Mouse (Mus musculus): ENCODE measurements around the gene Bzw2.
A peak's percentile ranks its signal among the peaks of the same experiment; 100 is the strongest.

Gene Bzw2

GRCm38 (mm10) chr12:36072860-36073259 is 85.0 kb downstream of the Bzw2 start:
- no peak for DNase-seq (ENCODE audit: low spot score in 2 of 2)

- no peak for DNase-seq (ENCODE audit: low spot score in 2 of 2)
Observed at GRCm38 (mm10) chr12:36070231-36070630, 87.6 kb downstream of the Bzw2 start.

GRCm38 (mm10) chr12:36067538-36067937 is 90.3 kb downstream of the Bzw2 start:
- DNase-seq (ENCODE audit: low spot score in 2 of 2), result no peak

DNA sequence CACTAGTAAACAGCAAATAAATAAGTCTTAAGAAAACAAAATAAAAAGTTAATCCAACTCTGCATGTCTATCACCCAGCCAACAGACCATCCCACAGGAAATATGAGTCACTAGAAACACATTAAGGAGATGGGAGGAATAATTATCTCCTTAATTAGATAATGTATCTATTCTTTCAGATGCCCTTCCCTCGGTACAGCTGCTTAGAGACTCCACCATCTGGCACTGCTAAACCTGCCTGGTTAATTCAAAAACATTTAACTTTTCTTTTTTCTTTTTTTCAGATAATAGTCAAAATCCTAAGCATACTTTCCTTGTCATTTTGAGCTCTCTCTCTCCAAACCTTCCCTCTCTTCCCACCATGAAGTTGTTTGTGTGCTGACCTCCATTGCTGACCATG is 92.0 kb downstream of the Bzw2 start:
- DNase-seq (ENCODE audit: low spot score in 2 of 2), result no peak

DNA sequence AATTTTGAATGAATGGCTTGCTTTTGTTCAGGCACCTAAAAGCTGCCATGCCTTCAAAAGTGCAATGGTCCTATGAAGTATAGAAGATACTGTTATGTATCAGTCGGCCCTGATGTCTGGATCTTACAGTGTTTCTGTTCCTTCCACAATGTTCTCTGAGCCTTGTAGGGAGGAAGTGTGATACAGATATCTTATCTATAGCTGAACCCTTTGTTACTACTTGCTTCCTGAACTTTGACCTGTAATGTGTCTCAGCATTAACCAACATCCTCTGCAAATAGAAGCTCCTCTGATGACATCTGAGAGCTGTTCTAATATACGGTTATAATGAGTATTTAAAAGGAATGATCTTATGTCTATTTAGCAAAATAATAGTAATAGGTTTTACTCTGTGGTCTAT is 100.2 kb downstream of the Bzw2 start:
- DNase-seq (ENCODE audit: low spot score in 2 of 2), result no peak

GRCm38 (mm10) chr12:36050276-36050675 is 107.6 kb downstream of the Bzw2 start:
- DNase-seq (ENCODE audit: low spot score in 2 of 2), result no peak

DNA sequence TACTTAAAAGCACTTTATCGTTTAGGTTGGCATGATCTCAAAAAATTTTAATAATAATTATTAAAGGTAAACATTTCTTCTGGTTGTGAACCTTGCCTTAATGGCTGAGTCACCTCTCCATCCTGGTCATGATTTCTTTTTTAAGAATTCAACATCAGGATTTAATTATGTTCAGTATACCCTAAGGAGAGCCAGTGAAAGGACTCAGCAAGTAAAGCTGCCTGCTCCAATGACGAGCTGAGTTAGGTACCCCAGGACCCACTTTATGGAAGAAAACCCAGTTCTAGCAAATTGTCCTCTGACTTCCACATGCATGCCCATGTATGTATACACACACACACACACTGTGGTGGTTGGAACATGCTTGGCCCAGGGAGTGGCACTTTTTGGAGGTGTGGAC is 110.3 kb downstream of the Bzw2 start:
- no peak for DNase-seq (ENCODE audit: low spot score in 2 of 2)

- DNase-seq (ENCODE audit: low spot score in 2 of 2), result no peak
Observed at GRCm38 (mm10) chr12:36046196-36046595, 111.7 kb downstream of the Bzw2 start.

- DNase-seq (ENCODE audit: low spot score in 2 of 2), result no peak
Observed at GRCm38 (mm10) chr12:36044691-36045090, 113.2 kb downstream of the Bzw2 start.

- peak; percentile 85 to 90 for DNase-seq (ENCODE audit: low spot score in 2 of 2)
Observed at GRCm38 (mm10) chr12:36042348-36042778, 115.5 kb downstream of the Bzw2 start, which contains the start of gene Tspan13. Gene Tspan13 (minus strand): TSS chr12:36042500.
